Mouse (Mus musculus) liver, embryonic 12.5 days (tissue): Measurements from ENCODE around the gene Ak5. TPM values are rescaled to one million over a fixed set of nuclear protein-coding genes. Genes with fewer than 3 reads are reported as not detected.

ENCODE experiments used
- ATAC-seq: fragments of 200-750 bp; cut with Nextera tagmentation; 2 replicates; pipeline ENCODE4 v1.8.0; 2017; ENCODE audit warnings: moderate number of reproducible peaks, mild to moderate bottlenecking, moderate library complexity
- H3K27ac ChIP-seq: fragments of 300-500 bp; sonication (generic); 2 replicates; pipeline ENCODE4 v1.5.1; 2016; ENCODE audit warnings: mild to moderate bottlenecking
- H3K27me3 ChIP-seq: fragments of 300-500 bp; sonication (generic); replicated peaks from 2 replicates; pipeline ENCODE4 v1.6.1; 2016; ENCODE audit warnings: mild to moderate bottlenecking, moderate library complexity
- H3K36me3 ChIP-seq: fragments of 300-500 bp; sonication (generic); 2 replicates; pipeline ENCODE4 v1.6.1; 2016; ENCODE audit warnings: mild to moderate bottlenecking, moderate library complexity
- H3K4me1 ChIP-seq: fragments of 300-500 bp; sonication (generic); 2 replicates; pipeline ENCODE4 v1.6.1; 2016
- H3K4me2 ChIP-seq: fragments of 300-500 bp; sonication (generic); 2 replicates; pipeline ENCODE4 v1.6.1; 2016; ENCODE audit warnings: mild to moderate bottlenecking, moderate library complexity
- H3K4me3 ChIP-seq: fragments of 300-500 bp; sonication (generic); 2 replicates; pipeline ENCODE4 v1.5.1; 2016; ENCODE audit warnings: mild to moderate bottlenecking, moderate library complexity
- H3K9ac ChIP-seq: fragments of 300-500 bp; sonication (generic); 2 replicates; pipeline ENCODE4 v1.6.1; 2016; ENCODE audit warnings: mild to moderate bottlenecking, moderate library complexity
- H3K9me3 ChIP-seq: fragments of 300-500 bp; sonication (generic); replicated peaks from 2 replicates; pipeline ENCODE4 v1.6.1; 2016; ENCODE audit warnings: mild to moderate bottlenecking, moderate library complexity
- WGBS: fragments of 180-500 bp; shearing (Covaris S2); methylation state at CpG from one replicate; pipeline ENCODE4 v1.1.7; 2016; ENCODE audit not compliant: insufficient replicate concordance; 5-methylcytosine and 5-hydroxymethylcytosine counted together
- polyA plus RNA-seq: library from polyadenylated mRNA; unstranded; fragments of >200 nt; fragmentation: Nextera tagmentation; extraction: Ambion mirVana; gene quantifications from 2 replicates; pipeline ENCODE4 v1.2.1, GENCODE M21; 2016

Gene Ak5
- polyA plus RNA-seq, 1 experiment from 2014 or later = 1.1 TPM

- 77% methylated on average over 9 of the region's 9 CpGs for WGBS
- no peak overlapping the region for H3K9ac ChIP-seq
- no peak for ATAC-seq
- H3K4me2 ChIP-seq = no peak overlapping the region
- H3K36me3 ChIP-seq = no peaks in the 10 kb centered on the region
- no peak overlapping the region for H3K27ac ChIP-seq
- H3K9me3 ChIP-seq = no peaks in the 10 kb centered on the region
- H3K27me3 ChIP-seq = no peaks in the 10 kb centered on the region
- no peaks in the 10 kb centered on the region for H3K4me1 ChIP-seq
- no peak overlapping the region for H3K4me3 ChIP-seq
Measured at GRCm38 (mm10) chr3:152689105-152689504, 20.9 kb upstream of the Ak5 start.

GRCm38 (mm10) chr3:152688532-152688931 is 20.4 kb upstream of the Ak5 start:
- Histone ChIP-seq H3K4me3 (no peak overlapping the region), H3K27ac (no peak overlapping the region), H3K4me1 (no peaks in the 10 kb centered on the region), H3K27me3 (no peaks in the 10 kb centered on the region), H3K36me3 (no peaks in the 10 kb centered on the region), H3K9ac (no peak overlapping the region), H3K4me2 (no peak overlapping the region), H3K9me3 (no peaks in the 10 kb centered on the region)
- WGBS = 59% methylated on average over 5 of the region's 5 CpGs
- no peak for ATAC-seq

- ATAC-seq = 0 out of 2 replicates have a peak, but pooled peaks have one; percentile 32
Measured at GRCm38 (mm10) chr3:152674663-152675062, 6.5 kb upstream of the Ak5 start.

GRCm38 (mm10) chr3:152669783-152670182 is 1.6 kb upstream of the Ak5 start:
- H3K27ac ChIP-seq = no peak overlapping the region
- H3K36me3 ChIP-seq = no peaks in the 10 kb centered on the region
- H3K4me1 ChIP-seq = no peaks in the 10 kb centered on the region
- H3K27me3 ChIP-seq = peaks cover 60% of the 10 kb centered on the region
- H3K9ac ChIP-seq = no peak overlapping the region
- no peak for ATAC-seq
- 68% methylated on average over 3 of the region's 3 CpGs for WGBS
- no peaks in the 10 kb centered on the region for H3K9me3 ChIP-seq
- H3K4me3 ChIP-seq = no peak overlapping the region
- no peak overlapping the region for H3K4me2 ChIP-seq

More at GRCm38 (mm10) chr3:152674663-152675062, 6.5 kb upstream of the Ak5 start:
- no peaks in the 10 kb centered on the region for H3K9me3 ChIP-seq
- no peak overlapping the region for H3K4me2 ChIP-seq
- no peaks in the 10 kb centered on the region for H3K36me3 ChIP-seq
- H3K27me3 ChIP-seq = peaks cover 17% of the 10 kb centered on the region; the same call in 1 of the 2 replicates
- H3K4me1 ChIP-seq = no peaks in the 10 kb centered on the region; the same call in 1 of the 2 replicates
- no peak overlapping the region for H3K27ac ChIP-seq
- no peak overlapping the region for H3K4me3 ChIP-seq
- 44% methylated on average over 6 of the region's 6 CpGs for WGBS
- no peak overlapping the region for H3K9ac ChIP-seq

GRCm38 (mm10) chr3:152668793-152669192 is 633 bp upstream of the Ak5 start:
- no peaks in the 10 kb centered on the region for H3K4me1 ChIP-seq
- ATAC-seq = no peak
- H3K27me3 ChIP-seq = peaks cover 68% of the 10 kb centered on the region
- no peak overlapping the region for H3K4me3 ChIP-seq
- H3K9ac ChIP-seq = no peak overlapping the region
- no peak overlapping the region for H3K4me2 ChIP-seq
- 68% methylated on average over 2 of the region's 2 CpGs for WGBS
- H3K27ac ChIP-seq = no peak overlapping the region
- H3K9me3 ChIP-seq = no peaks in the 10 kb centered on the region
- no peaks in the 10 kb centered on the region for H3K36me3 ChIP-seq

GRCm38 (mm10) chr3:152667356-152668211 is 576 bp downstream of the Ak5 start:
- ATAC-seq = no peak
- 2% methylated on average over 77 of the region's 82 CpGs for WGBS

GRCm38 (mm10) chr3:152666991-152667355 is 1.2 kb downstream of the Ak5 start:
- Histone ChIP-seq H3K4me2 (peak overlapping the region; percentile 68), H3K9me3 (no peaks in the 10 kb centered on the region), H3K4me3 (peak overlapping the region; percentile 45), H3K9ac (no peak overlapping the region), H3K27ac (no peak overlapping the region), H3K4me1 (no peaks in the 10 kb centered on the region), H3K36me3 (no peaks in the 10 kb centered on the region), H3K27me3 (peaks cover 67% of the 10 kb centered on the region)
- ATAC-seq = no peak
- WGBS = 3% methylated on average over 16 of the region's 16 CpGs

More at GRCm38 (mm10) chr3:152667356-152668211, 576 bp downstream of the Ak5 start:
- Histone ChIP-seq H3K4me1 (no peaks in the 10 kb centered on the region), H3K4me2 (peak overlapping the region; percentile 68), H3K27ac (no peak overlapping the region), H3K27me3 (peaks cover 70% of the 10 kb centered on the region), H3K9me3 (no peaks in the 10 kb centered on the region), H3K4me3 (peak overlapping the region; percentile 45), H3K9ac (peak overlapping the region; percentile 27; the same call in 1 of the 2 replicates), H3K36me3 (no peaks in the 10 kb centered on the region)

GRCm38 (mm10) chr3:152658592-152658991 is 9.6 kb downstream of the Ak5 start:
- Histone ChIP-seq H3K4me3 (no peak overlapping the region), H3K9ac (no peak overlapping the region), H3K36me3 (no peaks in the 10 kb centered on the region), H3K4me2 (no peak overlapping the region), H3K9me3 (no peaks in the 10 kb centered on the region), H3K4me1 (no peaks in the 10 kb centered on the region), H3K27ac (no peak overlapping the region), H3K27me3 (peaks cover 4% of the 10 kb centered on the region; the same call in 1 of the 2 replicates)
- 52% methylated on average over 2 of the region's 2 CpGs for WGBS
- no peak for ATAC-seq

GRCm38 (mm10) chr3:152651991-152652390 is 16.2 kb downstream of the Ak5 start:
- Histone ChIP-seq H3K4me1 (no peaks in the 10 kb centered on the region), H3K4me2 (no peak overlapping the region), H3K9me3 (no peaks in the 10 kb centered on the region), H3K27me3 (0 out of 2 replicates have a peak, but pooled peaks cover 7% of the 10 kb centered on the region), H3K27ac (no peak overlapping the region), H3K4me3 (no peak overlapping the region), H3K9ac (no peak overlapping the region), H3K36me3 (no peaks in the 10 kb centered on the region)
- no peak for ATAC-seq
- WGBS = 67% methylated on average over 2 of the region's 2 CpGs

GRCm38 (mm10) chr3:152644610-152645009 is 23.6 kb downstream of the Ak5 start:
- H3K9me3 ChIP-seq = no peaks in the 10 kb centered on the region
- no peak overlapping the region for H3K9ac ChIP-seq
- no peaks in the 10 kb centered on the region for H3K36me3 ChIP-seq
- WGBS = 64% methylated on average over 5 of the region's 5 CpGs
- ATAC-seq = no peak
- H3K27ac ChIP-seq = no peak overlapping the region
- no peak overlapping the region for H3K4me2 ChIP-seq
- H3K4me1 ChIP-seq = no peaks in the 10 kb centered on the region
- 0 out of 2 replicates have a peak, but pooled peaks cover 7% of the 10 kb centered on the region for H3K27me3 ChIP-seq
- H3K4me3 ChIP-seq = no peak overlapping the region

- Histone ChIP-seq H3K4me1 (no peaks in the 10 kb centered on the region), H3K27ac (no peak overlapping the region), H3K36me3 (no peaks in the 10 kb centered on the region), H3K4me3 (no peak overlapping the region), H3K9ac (no peak overlapping the region), H3K27me3 (no peaks in the 10 kb centered on the region), H3K4me2 (no peak overlapping the region), H3K9me3 (no peaks in the 10 kb centered on the region)
- 71% methylated on average over 10 of the region's 10 CpGs for WGBS
- ATAC-seq = no peak
Measured at GRCm38 (mm10) chr3:152625061-152625820, 42.9 kb downstream of the Ak5 start.

GRCm38 (mm10) chr3:152620534-152620933 is 47.6 kb downstream of the Ak5 start:
- H3K4me2 ChIP-seq = no peak overlapping the region
- no peaks in the 10 kb centered on the region for H3K9me3 ChIP-seq
- H3K27ac ChIP-seq = no peak overlapping the region
- no peak overlapping the region for H3K9ac ChIP-seq
- H3K4me3 ChIP-seq = no peak overlapping the region
- 69% methylated on average over 11 of the region's 11 CpGs for WGBS
- H3K4me1 ChIP-seq = no peaks in the 10 kb centered on the region
- no peak for ATAC-seq
- no peaks in the 10 kb centered on the region for H3K36me3 ChIP-seq
- H3K27me3 ChIP-seq = no peaks in the 10 kb centered on the region
